Mouse (Mus musculus): Measurements from ENCODE around the gene Clasp1. TPM values are rescaled to one million over a fixed set of nuclear protein-coding genes. Genes with fewer than 3 reads are reported as not detected.

Gene Clasp1
- total and polyA plus RNA-seq, 3 experiments, result 32.0 to 53.2 (median 42.2) TPM

DNA sequence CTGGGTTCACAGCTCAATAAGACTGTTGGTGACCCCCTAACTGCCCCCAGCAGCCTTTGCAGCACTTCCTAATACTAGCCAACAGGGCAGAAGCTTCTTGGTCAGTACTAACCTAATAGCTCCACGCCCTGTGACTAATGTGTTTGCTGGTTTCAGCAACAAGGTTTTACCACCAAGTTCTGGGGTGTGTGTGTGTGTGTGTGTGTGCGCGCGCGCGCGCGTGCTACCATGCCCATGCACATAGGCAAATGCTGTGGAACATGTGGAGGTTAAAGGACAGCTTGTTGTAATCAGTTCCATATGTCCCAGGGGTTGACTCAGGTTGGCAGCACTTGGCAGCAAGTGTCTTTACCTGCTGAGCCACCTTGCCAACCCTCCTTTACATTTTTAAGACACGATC lies 105.7 kb downstream of the Clasp1 start:
- Histone ChIP-seq H3K4me2 (ENCODE audit: insufficient read depth, low read depth, poor library complexity, severe bottlenecking) (no peak overlapping the region), H3K79me2 (replicated peaks; ENCODE audit: control insufficient read depth, extremely low read depth, insufficient read depth, poor library complexity, severe bottlenecking) (0 out of 2 replicates have a peak, but pooled peaks cover 3% of the 10 kb centered on the region), H3K9ac (ENCODE audit: insufficient read depth, low read depth) (no peak overlapping the region), H3K27ac (ENCODE audit: insufficient read depth, low read depth) (no peak overlapping the region), H3K27me3 (replicated peaks) (no peaks in the 10 kb centered on the region), H3K9me3 (replicated peaks; ENCODE audit: low read length) (no peaks in the 10 kb centered on the region), H3K4me1 (ENCODE audit: control insufficient read depth in 1 of 2, insufficient read depth in 2 of 2) (no peaks in the 10 kb centered on the region), H3K36me3 (replicated peaks in 1 of 2; ENCODE audit: control insufficient read depth in 1 of 2, insufficient read depth in 1 of 2, low read length in 1 of 2) (peaks cover 35 to 64% of the 10 kb centered on the region in 2 experiments), H3K4me3 (replicated peaks in 1 of 3; ENCODE audit: low read depth in 2 of 3, low read length in 2 of 3, poor library complexity in 1 of 3) (no peak overlapping the region)
- TF ChIP-seq ZNF384 (IDR thresholded peaks at IDR 0.05; ENCODE audit: low read depth, low read length), result no peak
- TF ChIP-seq SMC3 (IDR thresholded peaks at IDR 0.05; ENCODE audit: low read depth, low read length), result no peak
- no peak for TF ChIP-seq HCFC1 (IDR thresholded peaks at IDR 0.05; ENCODE audit: low read depth, low read length)
- no peak for DNase-seq (ENCODE audit: extremely low read depth)
- in situ Hi-C loops (cut with MboI; ENCODE audit: low pct_ligation_motif_present, low pct_unique_long_range_greater_than_20kb, low sequenced_read_pairs) (loop anchor here (10.0 kb wide), 1 partner anchor 130 kb away; no protein-coding TSS in a partner anchor), dilution Hi-C loops (cut with MboI; ENCODE audit: extremely low pct_ligation_motif_present, extremely low pct_unique_long_range_greater_than_20kb, low sequenced_read_pairs) (no loop called here)

DNA sequence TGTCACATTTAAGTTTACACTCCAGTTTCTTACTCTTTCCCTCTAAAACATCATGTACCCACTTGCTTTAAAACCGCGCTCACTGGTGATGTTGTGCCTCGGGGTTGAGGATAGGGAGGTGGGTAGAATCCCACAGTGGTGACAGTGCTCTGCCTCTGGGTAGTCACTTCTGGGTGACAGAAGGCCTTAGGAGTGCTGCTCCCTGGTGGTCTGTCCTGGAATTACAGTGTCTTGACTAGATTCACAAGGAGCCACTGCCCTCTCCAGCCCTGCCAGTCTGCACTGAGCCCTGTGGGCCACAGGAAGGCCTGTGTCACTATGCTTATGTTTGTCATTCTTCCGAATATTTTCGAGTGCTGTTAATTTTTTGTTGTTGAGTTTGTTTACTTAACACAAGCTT lies 109.5 kb downstream of the Clasp1 start:
- dilution Hi-C loops (cut with MboI; ENCODE audit: extremely low pct_ligation_motif_present, extremely low pct_unique_long_range_greater_than_20kb, low sequenced_read_pairs), result no loop called here

DNA sequence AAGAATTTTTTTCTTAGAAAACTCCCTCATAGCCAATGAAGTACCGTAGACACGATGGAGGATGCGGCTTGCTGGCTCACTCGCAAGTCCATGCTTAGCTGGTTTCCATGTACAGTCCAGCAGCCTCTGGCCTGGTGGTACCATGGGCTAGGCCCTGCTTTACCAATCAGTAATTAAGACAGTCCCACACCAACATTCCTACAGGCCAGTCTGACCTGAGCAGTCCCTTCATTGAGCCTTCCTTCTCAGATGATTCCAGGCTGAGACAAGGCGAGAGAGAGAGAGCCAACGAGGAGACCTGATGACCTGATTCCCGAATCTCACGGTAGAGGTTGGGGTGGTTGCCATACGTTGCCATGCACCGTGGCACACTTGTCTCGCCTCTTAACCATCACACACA lies 111.7 kb downstream of the Clasp1 start:
- no peaks in the 10 kb centered on the region for H3K9me3 ChIP-seq (replicated peaks; ENCODE audit: low read length)
- H3K4me3 ChIP-seq (replicated peaks in 1 of 3; ENCODE audit: low read depth in 2 of 3, low read length in 2 of 3, poor library complexity in 1 of 3), result no peak overlapping the region
- DNase-seq (ENCODE audit: extremely low read depth), result no peak
- H3K4me1 ChIP-seq (ENCODE audit: control insufficient read depth in 1 of 2, insufficient read depth in 2 of 2), result no peaks in the 10 kb centered on the region
- peaks cover 68 to 92% of the 10 kb centered on the region in 2 experiments for H3K36me3 ChIP-seq (replicated peaks in 1 of 2; ENCODE audit: control insufficient read depth in 1 of 2, insufficient read depth in 1 of 2, low read length in 1 of 2)
- dilution Hi-C loops (cut with MboI; ENCODE audit: extremely low pct_ligation_motif_present, extremely low pct_unique_long_range_greater_than_20kb, low sequenced_read_pairs) (no loop called here), in situ Hi-C loops (cut with MboI; ENCODE audit: low pct_ligation_motif_present, low pct_unique_long_range_greater_than_20kb, low sequenced_read_pairs) (no loop called here)
- no peak overlapping the region for H3K27ac ChIP-seq (ENCODE audit: insufficient read depth, low read depth)
- H3K27me3 ChIP-seq (replicated peaks), result no peaks in the 10 kb centered on the region
- no peaks in the 10 kb centered on the region for H3K79me2 ChIP-seq (replicated peaks; ENCODE audit: control insufficient read depth, extremely low read depth, insufficient read depth, poor library complexity, severe bottlenecking)
- no peak for TF ChIP-seq ETS1 (conservative IDR thresholded peaks at IDR 0.05; ENCODE audit: low read depth, low read length)
- TF ChIP-seq TCF12 (IDR thresholded peaks at IDR 0.05; ENCODE audit: low read depth, low read length), result no peak
- TF ChIP-seq ZC3H11A (IDR thresholded peaks at IDR 0.05; ENCODE audit: low read depth, low read length), result no peak
- no peak for TF ChIP-seq CTCF (conservative IDR thresholded peaks at IDR 0.05 in 1 of 2, IDR thresholded peaks at IDR 0.05 in 1 of 2; ENCODE audit: low read depth in 2 of 2, low read length in 2 of 2)
- no peak for TF ChIP-seq POLR2A (IDR thresholded peaks at IDR 0.05; ENCODE audit: low read depth, low read length)
- no peak for TF ChIP-seq NELFE (IDR thresholded peaks at IDR 0.05; ENCODE audit: low read depth, low read length)
- H3K4me2 ChIP-seq (ENCODE audit: insufficient read depth, low read depth, poor library complexity, severe bottlenecking), result no peak overlapping the region
- no peak overlapping the region for H3K9ac ChIP-seq (ENCODE audit: insufficient read depth, low read depth)

More for the DNA sequence above, 109.5 kb downstream of the Clasp1 start:
- H3K4me1 ChIP-seq (ENCODE audit: control insufficient read depth in 1 of 2, insufficient read depth in 2 of 2), result no peaks in the 10 kb centered on the region
- no peak overlapping the region for H3K4me3 ChIP-seq (replicated peaks in 1 of 3; ENCODE audit: low read depth in 2 of 3, low read length in 2 of 3, poor library complexity in 1 of 3)
- in situ Hi-C loops (cut with MboI; ENCODE audit: low pct_ligation_motif_present, low pct_unique_long_range_greater_than_20kb, low sequenced_read_pairs), result loop anchor here (10.0 kb wide), 1 partner anchor 134 kb away; no protein-coding TSS in a partner anchor
- H3K9me3 ChIP-seq (replicated peaks; ENCODE audit: low read length), result no peaks in the 10 kb centered on the region
- 0 out of 2 replicates have a peak, but pooled peaks cover 3% of the 10 kb centered on the region for H3K79me2 ChIP-seq (replicated peaks; ENCODE audit: control insufficient read depth, extremely low read depth, insufficient read depth, poor library complexity, severe bottlenecking)
- no peak overlapping the region for H3K9ac ChIP-seq (ENCODE audit: insufficient read depth, low read depth)
- TF ChIP-seq GABPA (IDR thresholded peaks at IDR 0.05; ENCODE audit: insufficient replicate concordance, low read depth, low read length) (no peak), CTCF (conservative IDR thresholded peaks at IDR 0.05 in 1 of 2, IDR thresholded peaks at IDR 0.05 in 1 of 2; ENCODE audit: low read depth in 2 of 2, low read length in 2 of 2) (peak; percentile 79 to 81), RAD21 (IDR thresholded peaks at IDR 0.05; ENCODE audit: low read depth, low read length) (peak; percentile 54), SMC3 (IDR thresholded peaks at IDR 0.05; ENCODE audit: low read depth, low read length) (peak; percentile 73)
- H3K27me3 ChIP-seq (replicated peaks), result no peaks in the 10 kb centered on the region
- H3K4me2 ChIP-seq (ENCODE audit: insufficient read depth, low read depth, poor library complexity, severe bottlenecking), result no peak overlapping the region
- peak; percentile 82 for DNase-seq (ENCODE audit: extremely low read depth)
- H3K36me3 ChIP-seq (replicated peaks in 1 of 2; ENCODE audit: control insufficient read depth in 1 of 2, insufficient read depth in 1 of 2, low read length in 1 of 2), result peaks cover 61 to 90% of the 10 kb centered on the region in 2 experiments
- no peak overlapping the region for H3K27ac ChIP-seq (ENCODE audit: insufficient read depth, low read depth)
